Mouse (Mus musculus) liver, embryonic 12.5 days (tissue): ENCODE data around the gene 1700001C19Rik. TPM values are rescaled to one million over a fixed set of nuclear protein-coding genes. Genes with fewer than 3 reads are reported as not detected.

Experiments
- polyA plus RNA-seq: library from polyadenylated mRNA; unstranded; fragments of >200 nt; fragmentation: Nextera tagmentation; extraction: Ambion mirVana; gene quantifications from 2 replicates; pipeline ENCODE4 v1.2.1, GENCODE M21; 2016

1700001C19Rik gene
- polyA plus RNA-seq, 1 experiment from 2014 or later: 0.66 TPM

Other genes with a start within 250 kb of the 1700001C19Rik start
- 66.2 and 70.4 TPM in 2 replicates for gene Mrps10, start 68.5 kb downstream of the 1700001C19Rik start, polyA plus RNA-seq
- gene Guca1b, start 52.0 kb downstream of the 1700001C19Rik start, polyA plus RNA-seq: 0.48 and 0.56 TPM in 2 replicates
- gene Guca1a, start 36.8 kb downstream of the 1700001C19Rik start, polyA plus RNA-seq: 0.97 and 1.4 TPM in 2 replicates
- 0.10 and 0.31 TPM in 2 replicates for gene AI661453, start 761 bp downstream of the 1700001C19Rik start, polyA plus RNA-seq
- 17.6 and 18.0 TPM in 2 replicates for gene Taf8, start 64.9 kb upstream of the 1700001C19Rik start, polyA plus RNA-seq
- 546 and 555 TPM in 2 replicates for gene Ccnd3, start 67.7 kb upstream of the 1700001C19Rik start, polyA plus RNA-seq
- gene Bysl, start 174.1 kb upstream of the 1700001C19Rik start, polyA plus RNA-seq: 34.6 and 35.2 TPM in 2 replicates
- 31.2 and 32.6 TPM in 2 replicates for gene Med20, start 174.2 kb upstream of the 1700001C19Rik start, polyA plus RNA-seq
- gene Gm20517, start 174.2 kb upstream of the 1700001C19Rik start, polyA plus RNA-seq: 2.3 and 2.7 TPM in 2 replicates
- gene Usp49, start 193.3 kb upstream of the 1700001C19Rik start, polyA plus RNA-seq: 5.0 and 6.2 TPM in 2 replicates